Mouse (Mus musculus) midbrain, embryonic 12.5 days (tissue): ENCODE measurements around the gene Gps1. TPM values are rescaled to one million over a fixed set of nuclear protein-coding genes. Genes with fewer than 3 reads are reported as not detected.
"Not testable (repeated sequence)": the region's sequence is repeated elsewhere in the genome, so short reads cannot be mapped to it uniquely, and the experiment has no call there.

Source experiments
- ATAC-seq: fragments of 200-750 bp; cut with Nextera tagmentation; 2 replicates; pipeline ENCODE4 v1.8.0; 2017; ENCODE audit warnings: low read depth, moderate TSS enrichment, moderate library complexity; ENCODE audit not compliant: low FRiP score
- H3K27ac ChIP-seq: fragments of 300-500 bp; sonication (generic); replicated peaks from 2 replicates; pipeline ENCODE4 v1.5.1; 2016; ENCODE audit warnings: mild to moderate bottlenecking
- H3K27me3 ChIP-seq: fragments of 300-500 bp; sonication (generic); 2 replicates; pipeline ENCODE4 v1.6.1; 2016; ENCODE audit warnings: mild to moderate bottlenecking
- H3K36me3 ChIP-seq: fragments of 300-500 bp; sonication (generic); 2 replicates; pipeline ENCODE4 v1.6.1; 2016
- H3K4me1 ChIP-seq: fragments of 300-500 bp; sonication (generic); 2 replicates; pipeline ENCODE4 v1.6.1; 2016
- H3K4me2 ChIP-seq: fragments of 300-500 bp; sonication (generic); replicated peaks from 2 replicates; pipeline ENCODE4 v1.6.1; 2016; ENCODE audit warnings: mild to moderate bottlenecking, moderate library complexity
- H3K4me3 ChIP-seq: fragments of 300-500 bp; sonication (generic); 2 replicates; pipeline ENCODE4 v1.5.1; 2016; ENCODE audit warnings: mild to moderate bottlenecking
- H3K9ac ChIP-seq: fragments of 300-500 bp; sonication (generic); replicated peaks from 2 replicates; pipeline ENCODE4 v1.6.1; 2016; ENCODE audit warnings: mild to moderate bottlenecking, moderate library complexity
- H3K9me3 ChIP-seq: fragments of 300-500 bp; sonication (generic); 2 replicates; pipeline ENCODE4 v1.6.1; 2016; ENCODE audit warnings: mild to moderate bottlenecking
- WGBS: fragments of 180-500 bp; shearing (Covaris S2); methylation state at CpG from one replicate; pipeline ENCODE4 v1.1.7; 2016; 5-methylcytosine and 5-hydroxymethylcytosine counted together
- polyA plus RNA-seq: library from polyadenylated mRNA; unstranded; fragments of >200 nt; fragmentation: Nextera tagmentation; extraction: Ambion mirVana; gene quantifications from 2 replicates; pipeline ENCODE4 v1.2.1, GENCODE M21; 2016

Gene Gps1
- 235 and 248 TPM in 2 replicates for polyA plus RNA-seq

- ATAC-seq = peak; percentile 81
- H3K36me3 ChIP-seq = peaks cover 52% of the 10 kb centered on the region
- H3K9ac ChIP-seq = peak within 1 kb of the TSS; percentile 84
- H3K4me3 ChIP-seq = peak within 1 kb of the TSS; percentile 80
- 1% methylated on average over 69 of the region's 107 CpGs for WGBS
- no peaks in the 10 kb centered on the region for H3K9me3 ChIP-seq
- H3K4me1 ChIP-seq = peaks cover 22% of the 10 kb centered on the region
- peaks cover 4% of the 10 kb centered on the region; the same call in 1 of the 2 replicates for H3K27me3 ChIP-seq
- H3K27ac ChIP-seq = peak within 1 kb of the TSS; percentile 46
- H3K4me2 ChIP-seq = peak within 1 kb of the TSS; percentile 95
Observed at GRCm38 (mm10) chr11:120784064-120784791, at the start of gene Gps1, which contains the start of gene Rfng. Gps1 (plus strand) TSS chr11:120784272. Rfng (minus strand) TSS chr11:120784207.

- Histone ChIP-seq H3K9ac (no peak overlapping the region), H3K4me1 (no peaks in the 10 kb centered on the region), H3K36me3 (no peaks in the 10 kb centered on the region), H3K4me2 (no peak overlapping the region), H3K9me3 (no peaks in the 10 kb centered on the region), H3K27me3 (0 out of 2 replicates have a peak, but pooled peaks cover 6% of the 10 kb centered on the region), H3K27ac (no peak overlapping the region), H3K4me3 (no peak overlapping the region)
- no peak for ATAC-seq
- 70% methylated on average over 6 of the region's 6 CpGs for WGBS
Observed at GRCm38 (mm10) chr11:120736424-120736823, 47.6 kb upstream of the Gps1 start.

- WGBS = 92% methylated on average over 5 of the region's 5 CpGs
- Histone ChIP-seq H3K27ac (no peak overlapping the region), H3K9ac (no peak overlapping the region), H3K27me3 (peaks cover 8% of the 10 kb centered on the region), H3K4me2 (no peak overlapping the region), H3K36me3 (no peaks in the 10 kb centered on the region), H3K4me1 (no peaks in the 10 kb centered on the region), H3K9me3 (no peaks in the 10 kb centered on the region), H3K4me3 (no peak overlapping the region)
- no peak for ATAC-seq
Observed at GRCm38 (mm10) chr11:120740981-120741380, 43.1 kb upstream of the Gps1 start.

- 79% methylated on average over 7 of the region's 7 CpGs for WGBS
Observed at GRCm38 (mm10) chr11:120744121-120744701, 39.9 kb upstream of the Gps1 start.

GRCm38 (mm10) chr11:120747974-120748373, 36.1 kb upstream of the Gps1 start:
- 87% methylated on average over 4 of the region's 4 CpGs for WGBS
- Histone ChIP-seq H3K4me3 (no peak overlapping the region), H3K9ac (no peak overlapping the region), H3K27me3 (no peaks in the 10 kb centered on the region; the same call in 1 of the 2 replicates), H3K9me3 (no peaks in the 10 kb centered on the region), H3K27ac (no peak overlapping the region), H3K4me1 (no peaks in the 10 kb centered on the region), H3K36me3 (no peaks in the 10 kb centered on the region), H3K4me2 (no peak overlapping the region)
- ATAC-seq = no peak

More at GRCm38 (mm10) chr11:120744121-120744701, 39.9 kb upstream of the Gps1 start:
- no peak overlapping the region for H3K27ac ChIP-seq
- no peak overlapping the region for H3K9ac ChIP-seq
- no peak overlapping the region for H3K4me3 ChIP-seq
- peaks cover 8% of the 10 kb centered on the region for H3K27me3 ChIP-seq
- no peaks in the 10 kb centered on the region for H3K36me3 ChIP-seq
- H3K9me3 ChIP-seq = no peaks in the 10 kb centered on the region
- ATAC-seq = no peak
- H3K4me1 ChIP-seq = no peaks in the 10 kb centered on the region
- H3K4me2 ChIP-seq = no peak overlapping the region

GRCm38 (mm10) chr11:120749430-120749829, 34.6 kb upstream of the Gps1 start:
- Histone ChIP-seq H3K36me3 (no peaks in the 10 kb centered on the region), H3K4me2 (no peak overlapping the region), H3K4me3 (no peak overlapping the region), H3K4me1 (no peaks in the 10 kb centered on the region), H3K9ac (no peak overlapping the region), H3K27ac (no peak overlapping the region), H3K27me3 (no peaks in the 10 kb centered on the region; the same call in 1 of the 2 replicates), H3K9me3 (no peaks in the 10 kb centered on the region)
- no peak for ATAC-seq
- 63% methylated on average over 8 of the region's 8 CpGs for WGBS

GRCm38 (mm10) chr11:120751606-120752005, 32.5 kb upstream of the Gps1 start:
- Histone ChIP-seq H3K4me3 (no peak overlapping the region), H3K36me3 (no peaks in the 10 kb centered on the region), H3K4me2 (no peak overlapping the region), H3K27me3 (no peaks in the 10 kb centered on the region), H3K27ac (no peak overlapping the region), H3K4me1 (no peaks in the 10 kb centered on the region), H3K9ac (no peak overlapping the region), H3K9me3 (no peaks in the 10 kb centered on the region)
- no peak for ATAC-seq
- 76% methylated on average over 4 of the region's 4 CpGs for WGBS

- no peak for ATAC-seq
Observed at GRCm38 (mm10) chr11:120760236-120760635, 23.8 kb upstream of the Gps1 start.

GRCm38 (mm10) chr11:120761811-120762671, 22.0 kb upstream of the Gps1 start:
- Histone ChIP-seq H3K9ac (no peak overlapping the region), H3K4me1 (no peaks in the 10 kb centered on the region), H3K27ac (no peak overlapping the region), H3K36me3 (no peaks in the 10 kb centered on the region), H3K4me2 (no peak overlapping the region), H3K27me3 (peaks cover 20% of the 10 kb centered on the region), H3K9me3 (peaks cover 15% of the 10 kb centered on the region), H3K4me3 (no peak overlapping the region)
- ATAC-seq = no peak
- 73% methylated on average over 14 of the region's 14 CpGs for WGBS

More at GRCm38 (mm10) chr11:120760236-120760635, 23.8 kb upstream of the Gps1 start:
- H3K4me2 ChIP-seq = no peak overlapping the region
- peaks cover 15% of the 10 kb centered on the region for H3K9me3 ChIP-seq
- H3K27me3 ChIP-seq = peaks cover 20% of the 10 kb centered on the region
- 92% methylated on average over 9 of the region's 9 CpGs for WGBS
- H3K4me3 ChIP-seq = no peak overlapping the region
- no peak overlapping the region for H3K9ac ChIP-seq
- H3K36me3 ChIP-seq = no peaks in the 10 kb centered on the region
- no peaks in the 10 kb centered on the region for H3K4me1 ChIP-seq
- no peak overlapping the region for H3K27ac ChIP-seq

- H3K36me3 ChIP-seq, ATAC-seq, H3K27ac ChIP-seq, H3K4me1 ChIP-seq, H3K9ac ChIP-seq, H3K4me3 ChIP-seq: not testable (repeated sequence)
- 20% methylated on average over 14 of the region's 14 CpGs for WGBS
- Histone ChIP-seq H3K27me3 (peaks cover 20% of the 10 kb centered on the region), H3K4me2 (peak within 1 kb of the TSS; percentile 26; the same call in 1 of the 2 replicates), H3K9me3 (peaks cover 13% of the 10 kb centered on the region)
Observed at GRCm38 (mm10) chr11:120762672-120763041, 21.4 kb upstream of the Gps1 start, which contains the start of gene Hmga1b. Hmga1b (plus strand) TSS chr11:120762794.

GRCm38 (mm10) chr11:120763121-120763999, 20.7 kb upstream of the Gps1 start:
- WGBS = 8% methylated on average over 4 of the region's 23 CpGs
- H3K4me2 ChIP-seq = peak overlapping the region; percentile 26; the same call in 1 of the 2 replicates
- H3K27ac ChIP-seq, H3K36me3 ChIP-seq, H3K4me3 ChIP-seq, H3K9me3 ChIP-seq, H3K9ac ChIP-seq, H3K4me1 ChIP-seq, ATAC-seq: not testable (repeated sequence)
- peaks cover 20% of the 10 kb centered on the region for H3K27me3 ChIP-seq
